Mouse (Mus musculus) urinary bladder, adult 2 months (tissue): ENCODE data around the gene Nfe2l3. TPM values are rescaled to one million over a fixed set of nuclear protein-coding genes. Genes with fewer than 3 reads are reported as not detected.
A peak's percentile ranks its signal among the peaks of the same experiment; 100 is the strongest.

ENCODE experiments used
- DNase-seq: peaks from one replicate; pipeline ENCODE4 v3.0.0; 2022; ENCODE audit warnings: low spot score
- polyA plus RNA-seq: library from polyadenylated mRNA; depleted of rRNA; stranded (reverse); fragments of >200 nt; gene quantifications from 2 replicates; pipeline ENCODE4 v1.2.3, GENCODE M21; 2012

Nfe2l3 gene
- polyA plus RNA-seq, 1 experiment: 49.5 TPM

- no peak for DNase-seq
Measured at GRCm38 (mm10) chr6:51442191-51442835, 9.8 kb downstream of the Nfe2l3 start.

GRCm38 (mm10) chr6:51452927-51453503 lies 20.5 kb downstream of the Nfe2l3 start:
- DNase-seq: no peak

GRCm38 (mm10) chr6:51454949-51455348 lies 22.5 kb downstream of the Nfe2l3 start:
- DNase-seq: no peak

GRCm38 (mm10) chr6:51456198-51456597 lies 23.7 kb downstream of the Nfe2l3 start:
- DNase-seq: no peak

- DNase-seq: no peak
Measured at GRCm38 (mm10) chr6:51457283-51457682, 24.8 kb downstream of the Nfe2l3 start.

GRCm38 (mm10) chr6:51457770-51458387 lies 25.4 kb downstream of the Nfe2l3 start:
- DNase-seq: no peak

- no peak for DNase-seq
Measured at GRCm38 (mm10) chr6:51458925-51459312, 26.4 kb downstream of the Nfe2l3 start.

- DNase-seq: no peak
Measured at GRCm38 (mm10) chr6:51459313-51460020, 27.0 kb downstream of the Nfe2l3 start.

GRCm38 (mm10) chr6:51460021-51460360 lies 27.5 kb downstream of the Nfe2l3 start:
- no peak for DNase-seq

- no peak for DNase-seq
Measured at GRCm38 (mm10) chr6:51460363-51460762, 27.9 kb downstream of the Nfe2l3 start.

- DNase-seq: no peak
Measured at GRCm38 (mm10) chr6:51467649-51468048, 35.2 kb downstream of the Nfe2l3 start.

- peak; percentile 79 for DNase-seq
Measured at GRCm38 (mm10) chr6:51468891-51469561, 36.6 kb downstream of the Nfe2l3 start.

GRCm38 (mm10) chr6:51469715-51470310 lies 37.3 kb downstream of the Nfe2l3 start, which contains the start of gene Hnrnpa2b1:
Gene Hnrnpa2b1 (minus strand): TSS chr6:51469894.
- DNase-seq: peak; percentile 99

GRCm38 (mm10) chr6:51470311-51471178 lies 38.1 kb downstream of the Nfe2l3 start, which contains the start of gene Cbx3:
Gene Cbx3 (plus strand): TSS chr6:51470360.
- peak; percentile 72 for DNase-seq

- DNase-seq: no peak
Measured at GRCm38 (mm10) chr6:51471179-51471505, 38.7 kb downstream of the Nfe2l3 start.

GRCm38 (mm10) chr6:51471782-51472181 lies 39.3 kb downstream of the Nfe2l3 start:
- no peak for DNase-seq

GRCm38 (mm10) chr6:51472213-51472612 lies 39.7 kb downstream of the Nfe2l3 start:
- no peak for DNase-seq

- DNase-seq: no peak
Measured at GRCm38 (mm10) chr6:51479136-51479731, 46.8 kb downstream of the Nfe2l3 start.

GRCm38 (mm10) chr6:51481548-51481947 lies 49.1 kb downstream of the Nfe2l3 start:
- no peak for DNase-seq

GRCm38 (mm10) chr6:51483861-51484260 lies 51.4 kb downstream of the Nfe2l3 start:
- no peak for DNase-seq
